Mouse (Mus musculus) liver, embryonic 14.5 days (tissue): ENCODE measurements around the gene Gdpd1. TPM values are rescaled to one million over a fixed set of nuclear protein-coding genes. Genes with fewer than 3 reads are reported as not detected.

Experiments
- ATAC-seq: fragments of 200-750 bp; cut with Nextera tagmentation; 2 replicates; pipeline ENCODE4 v1.8.0; 2017; ENCODE audit warnings: moderate number of reproducible peaks, mild to moderate bottlenecking, moderate library complexity; ENCODE audit not compliant: insufficient read depth
- DNase-seq, 3 experiments: peaks; one replicate each; pipeline ENCODE4 v3.0.0-alpha.2; 2012 to 2013; ENCODE audit warnings: low read depth in 3 of 3, low spot score in 3 of 3
- H3K27ac ChIP-seq: fragments of 300-500 bp; sonication (generic); 2 replicates; pipeline ENCODE4 v1.5.1; 2014; ENCODE audit warnings: moderate library complexity, mild to moderate bottlenecking, control low read depth, inconsistent platforms
- H3K27me3 ChIP-seq: fragments of 300-500 bp; sonication (generic); 2 replicates; pipeline ENCODE4 v1.6.1; 2014; ENCODE audit warnings: mild to moderate bottlenecking, low read length, moderate library complexity; ENCODE audit not compliant: control insufficient read depth, insufficient read depth
- H3K36me3 ChIP-seq: fragments of 300-500 bp; sonication (generic); replicated peaks from 2 replicates; pipeline ENCODE4 v1.6.1; 2014; ENCODE audit warnings: low read depth; ENCODE audit not compliant: control insufficient read depth, insufficient read depth
- H3K4me1 ChIP-seq, 2 experiments: fragments of 200-500 bp in 1 of 2; fragments of 300-500 bp in 1 of 2; sonication (generic) in 1 of 2; replicated peaks; 2 replicates each; pipeline ENCODE4 v1.6.1; 2012 to 2014; ENCODE audit warnings: antibody characterized with exemption in 1 of 2, inconsistent platforms in 1 of 2, low read length in 1 of 2; ENCODE audit not compliant: control insufficient read depth in 2 of 2, insufficient read depth in 2 of 2
- H3K4me2 ChIP-seq: fragments of 300-500 bp; sonication (generic); 2 replicates; pipeline ENCODE4 v1.6.1; 2014; ENCODE audit warnings: low read depth, mild to moderate bottlenecking, control low read depth, moderate library complexity
- H3K4me3 ChIP-seq, 2 experiments: fragments of 200-500 bp in 1 of 2; fragments of 300-500 bp in 1 of 2; sonication (generic) in 1 of 2; 2 replicates each; pipeline ENCODE4 v1.5.1; 2012 to 2014; ENCODE audit warnings: low read depth in 2 of 2, low read length in 2 of 2, mild to moderate bottlenecking in 2 of 2, control low read depth in 1 of 2, inconsistent platforms in 1 of 2, moderate library complexity in 1 of 2; ENCODE audit not compliant: insufficient read depth in 1 of 2
- H3K9ac ChIP-seq: fragments of 300-500 bp; sonication (generic); replicated peaks from 2 replicates; pipeline ENCODE4 v1.6.1; 2014; ENCODE audit warnings: mild to moderate bottlenecking, control low read depth, moderate library complexity
- H3K9me3 ChIP-seq: fragments of 300-500 bp; sonication (generic); 2 replicates; pipeline ENCODE4 v1.6.1; 2016; ENCODE audit warnings: low read length, mixed read lengths; ENCODE audit not compliant: control insufficient read depth
- CTCF ChIP-seq: IDR thresholded peaks from 2 replicates; pipeline ENCODE4 v1.5.1; 2016; ENCODE audit warnings: antibody characterized with exemption, low read depth, control low read depth
- EP300 ChIP-seq: IDR thresholded peaks from 2 replicates; pipeline ENCODE4 v1.6.1; 2016; ENCODE audit warnings: antibody characterized with exemption, low read depth
- WGBS: fragments of 180-500 bp; shearing (Covaris S2); extraction: QIAGEN DNeasy Blood & Tissue Kit; methylation state at CpG from one replicate; pipeline ENCODE4 v1.1.7; 2014; ENCODE audit not compliant: insufficient replicate concordance; 5-methylcytosine and 5-hydroxymethylcytosine counted together
- polyA plus RNA-seq, 2 experiments: library from polyadenylated mRNA; depleted of rRNA in 1 of 2; stranded (reverse) in 1 of 2; unstranded in 1 of 2; fragments of >200 nt; fragmentation: Nextera tagmentation in 1 of 2; extraction: Ambion mirVana in 1 of 2; gene quantifications; 2 replicates each; pipeline versions ENCODE4 v1.2.1 to v1.2.3; 2012 to 2014

Gene Gdpd1
- polyA plus RNA-seq (2012; rRNA removed) (1.3 and 1.5 TPM in 2 replicates), polyA plus RNA-seq (2014; fragmentation: Nextera tagmentation; extraction: Ambion mirVana) (5.0 and 6.0 TPM in 2 replicates)

GRCm38 (mm10) chr11:87073866-87074440 lies at the start of gene Gdpd1:
TSS of gene Gdpd1 (minus strand) at chr11:87074062.
- H3K4me1 ChIP-seq = peaks cover 3 to 6% of the 10 kb centered on the region in 2 experiments; a peak in 3 of 4 replicates
- H3K36me3 ChIP-seq = no peaks in the 10 kb centered on the region; the same call in 1 of the 2 replicates
- H3K27ac ChIP-seq = no peak within 1 kb of the TSS
- WGBS = 2% methylated on average over 43 of the region's 43 CpGs
- H3K4me2 ChIP-seq = peak within 1 kb of the TSS; percentile 98
- no peaks in the 10 kb centered on the region for H3K27me3 ChIP-seq
- DNase-seq = peak; percentile 77 to 89 (median 80)
- TF ChIP-seq CTCF = peak; percentile 60
- TF ChIP-seq EP300 = no peak
- H3K9ac ChIP-seq = peak within 1 kb of the TSS; percentile 71
- no peaks in the 10 kb centered on the region for H3K9me3 ChIP-seq
- ATAC-seq = peak; percentile 92
- H3K4me3 ChIP-seq = peak within 1 kb of the TSS; percentile 72 to 79

- Histone ChIP-seq H3K9me3 (no peaks in the 10 kb centered on the region), H3K4me1 (0 out of 4 replicates have a peak, but pooled peaks cover 0 to 6% of the 10 kb centered on the region in 2 experiments), H3K4me2 (no peak overlapping the region), H3K36me3 (peaks cover 58% of the 10 kb centered on the region), H3K4me3 (no peak overlapping the region), H3K9ac (no peak overlapping the region), H3K27me3 (no peaks in the 10 kb centered on the region), H3K27ac (no peak overlapping the region)
- no peak for ATAC-seq
- no peak for TF ChIP-seq EP300
- no peak for TF ChIP-seq CTCF
- WGBS = 69% methylated on average over 8 of the region's 8 CpGs
- no peak for DNase-seq
Observed at GRCm38 (mm10) chr11:87121864-87122263, 48.0 kb upstream of the Gdpd1 start.

- no peak for TF ChIP-seq EP300
- no peak for TF ChIP-seq CTCF
- DNase-seq (no peak), ATAC-seq (no peak)
- 5% methylated on average over 9 of the region's 9 CpGs for WGBS
- Histone ChIP-seq H3K9ac (peak overlapping the region; percentile 96), H3K27ac (peak overlapping the region; percentile 86), H3K4me3 (peak overlapping the region; percentile 86 to 100), H3K27me3 (no peaks in the 10 kb centered on the region), H3K4me1 (peaks cover 1 to 4% of the 10 kb centered on the region in 2 experiments; a peak in 3 of 4 replicates), H3K9me3 (no peaks in the 10 kb centered on the region), H3K4me2 (peak overlapping the region; percentile 84), H3K36me3 (peaks cover 46% of the 10 kb centered on the region)
Observed at GRCm38 (mm10) chr11:87110172-87110909, 36.5 kb upstream of the Gdpd1 start.

- Histone ChIP-seq H3K4me1 (peaks cover 1 to 4% of the 10 kb centered on the region in 2 experiments; a peak in 3 of 4 replicates), H3K9ac (peak overlapping the region; percentile 96), H3K4me3 (peak overlapping the region; percentile 86 to 100), H3K4me2 (peak overlapping the region; percentile 84), H3K9me3 (no peaks in the 10 kb centered on the region), H3K36me3 (peaks cover 46% of the 10 kb centered on the region), H3K27ac (peak overlapping the region; percentile 86), H3K27me3 (no peaks in the 10 kb centered on the region)
- ATAC-seq (no peak), DNase-seq (peak in 1 of 3 experiments; percentile 24)
- 1% methylated on average over 42 of the region's 42 CpGs for WGBS
- no peak for TF ChIP-seq EP300
- no peak for TF ChIP-seq CTCF
Observed at GRCm38 (mm10) chr11:87109519-87110171, 35.8 kb upstream of the Gdpd1 start.
